Mouse (Mus musculus): ENCODE data around the gene Zbtb25. TPM values are rescaled to one million over a fixed set of nuclear protein-coding genes. Genes with fewer than 3 reads are reported as not detected.

The Zbtb25 gene
- total RNA-seq (2022) = 10 to 100 TPM; 19.4 to 22.5 (median 19.9) TPM

DNA sequence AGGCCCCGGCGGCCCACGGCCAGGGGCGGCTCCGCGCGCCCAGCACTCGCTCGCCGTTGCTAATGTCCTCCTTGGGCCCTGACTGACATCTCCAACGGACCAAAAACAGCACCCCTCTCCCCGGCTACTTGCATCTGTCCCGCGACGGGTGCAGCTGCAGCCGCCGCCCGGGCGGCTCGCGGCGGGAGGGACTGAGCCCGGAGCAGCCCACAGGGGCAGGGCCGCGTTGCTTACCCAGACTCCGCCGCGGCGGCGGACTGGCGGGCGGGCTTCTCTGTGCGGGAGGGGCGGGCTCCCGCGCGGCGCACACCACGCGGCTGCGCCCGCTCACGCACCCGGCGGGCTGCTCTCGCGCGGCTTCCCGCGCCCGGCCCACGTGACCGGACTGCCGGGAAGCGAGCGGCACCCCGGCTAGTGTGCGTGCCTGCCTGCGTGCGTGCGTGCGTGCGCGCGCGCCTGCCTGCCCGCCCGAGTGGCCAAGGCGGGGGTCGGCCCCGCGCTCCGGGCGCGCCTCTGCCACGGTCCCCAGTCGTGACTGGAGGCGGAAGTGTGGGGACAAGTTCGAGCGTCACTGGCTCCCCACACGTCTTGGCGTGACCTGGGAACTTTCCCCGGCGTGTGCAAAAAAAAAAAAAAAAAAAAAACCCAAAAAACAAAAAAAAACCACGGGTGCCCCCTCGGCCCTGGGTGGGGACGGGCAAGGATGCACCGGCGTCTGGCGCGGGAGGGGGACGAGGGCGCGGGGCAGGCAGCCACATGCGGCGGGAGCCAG lies at the start of gene Zbtb25:
TSS of gene Zbtb25 (minus strand) at position 397 of the 772 bp plus-strand sequence.
- peak; percentile 83 to 85 for DNase-seq (ENCODE audit: low spot score in 2 of 2)

DNA sequence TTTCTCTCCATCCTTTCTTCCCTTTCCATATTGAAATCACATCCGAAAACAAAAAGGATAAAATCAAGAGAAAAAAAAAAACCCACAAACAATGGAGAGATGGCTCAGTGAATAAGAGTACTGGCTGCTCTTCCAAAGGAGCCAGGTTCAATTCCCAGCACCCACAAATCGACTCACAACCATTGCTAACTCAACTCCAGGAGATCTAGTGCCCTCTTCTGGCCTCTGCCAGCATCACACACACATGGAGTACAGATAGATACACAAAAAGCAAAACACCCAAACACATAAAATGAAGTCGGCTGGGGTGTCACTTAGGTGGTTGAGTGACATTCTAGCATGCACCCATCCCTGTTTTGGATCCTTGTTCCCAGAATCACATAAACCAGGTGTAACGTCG lies 48.9 kb upstream of the Zbtb25 start:
- no peak for DNase-seq (ENCODE audit: low spot score in 2 of 2)

DNA sequence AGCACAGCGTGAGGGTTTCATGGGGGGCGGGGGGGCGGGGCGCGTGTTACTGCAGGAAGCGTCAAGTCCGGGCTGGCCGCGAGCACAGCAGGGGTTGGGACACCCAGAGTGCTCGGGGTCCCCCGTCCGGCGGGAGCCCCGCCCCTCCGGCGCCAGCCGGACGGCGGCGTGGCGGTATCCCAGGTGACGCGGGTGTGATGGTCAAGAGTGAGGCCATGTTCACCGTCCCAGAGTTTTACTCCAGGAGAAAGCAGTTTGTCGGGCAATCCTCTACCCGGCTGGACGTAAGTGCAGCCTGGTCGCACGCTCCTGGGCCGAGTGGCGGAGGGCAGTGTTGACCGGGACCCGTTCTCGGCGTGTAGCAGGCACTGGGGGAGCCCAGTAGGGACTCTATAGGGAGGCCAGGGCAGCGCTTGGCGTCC lies 48.0 kb upstream of the Zbtb25 start, which contains the start of gene Ppp1r36:
TSS of gene Ppp1r36 (plus strand) at position 106 of the 422 bp plus-strand sequence.
- DNase-seq (ENCODE audit: low spot score in 2 of 2) = no peak

DNA sequence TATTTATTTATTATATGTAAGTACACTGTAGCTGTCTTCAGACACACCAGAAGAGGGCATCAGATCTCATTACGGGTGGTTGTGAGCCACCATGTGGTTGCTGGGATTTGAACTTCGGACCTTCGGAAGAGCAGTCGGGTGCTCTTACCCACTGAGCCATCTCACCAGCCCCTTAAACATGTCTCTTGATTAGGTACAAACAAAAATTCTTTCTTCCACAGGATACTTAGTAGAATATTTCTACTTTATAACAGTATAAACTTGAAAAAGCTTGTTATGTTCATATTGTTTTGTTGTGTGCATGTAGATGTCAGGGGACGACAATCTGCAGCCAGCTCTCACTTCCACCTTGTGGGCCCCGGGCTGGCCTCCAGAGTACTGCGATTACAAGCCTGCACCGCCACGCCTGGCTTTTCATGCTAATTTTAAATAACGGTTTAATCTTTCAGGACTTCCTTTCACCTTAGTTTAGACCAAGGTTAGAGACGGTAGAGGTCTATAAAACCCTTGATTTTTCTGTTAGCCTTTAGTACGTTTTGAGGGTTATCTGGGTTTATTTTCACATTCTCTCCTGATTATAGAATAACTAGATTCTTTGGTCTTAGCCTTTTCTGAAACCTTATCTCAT lies 46.1 kb upstream of the Zbtb25 start:
- no peak for DNase-seq (ENCODE audit: low spot score in 2 of 2)

DNA sequence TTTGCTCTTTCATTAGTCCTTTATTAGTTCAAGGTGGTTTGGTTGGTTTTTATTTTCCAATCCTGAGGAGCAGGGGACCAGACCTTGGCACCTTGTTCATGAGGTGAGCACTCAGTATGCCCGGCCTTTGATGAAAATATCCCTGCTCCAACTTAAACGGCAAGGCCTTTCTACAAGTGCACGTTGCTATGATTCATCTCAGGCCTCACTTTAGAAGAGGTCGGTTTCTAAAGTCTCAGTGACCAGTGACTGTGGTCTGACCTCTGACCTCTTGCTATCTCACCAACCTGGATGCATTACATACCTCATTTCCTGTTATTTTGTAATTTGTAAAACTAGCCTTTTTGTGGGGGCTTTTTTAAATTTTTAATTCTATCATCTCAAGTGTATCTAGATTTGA lies 39.8 kb upstream of the Zbtb25 start:
- DNase-seq (ENCODE audit: low spot score in 2 of 2) = no peak

DNA sequence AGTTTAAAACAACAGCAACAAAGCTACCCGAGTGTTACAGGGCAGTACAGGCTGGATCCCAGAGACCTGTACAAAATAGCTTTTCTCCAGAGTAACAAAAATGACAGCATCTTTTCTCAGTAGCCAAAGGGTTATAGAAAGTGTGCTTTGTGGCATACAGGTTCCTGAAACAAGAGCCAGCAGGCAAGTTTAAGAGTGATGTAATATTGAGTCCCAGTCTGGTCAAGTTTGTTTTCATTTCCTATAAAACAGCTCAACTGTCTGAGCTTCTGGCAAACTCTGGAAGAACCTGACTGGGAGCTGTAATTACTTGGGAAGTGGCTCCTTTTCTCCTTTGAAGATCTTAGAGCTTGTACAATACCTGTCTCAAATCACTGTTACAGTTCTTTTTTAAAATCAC lies 37.8 kb upstream of the Zbtb25 start:
- no peak for DNase-seq (ENCODE audit: low spot score in 2 of 2)

DNA sequence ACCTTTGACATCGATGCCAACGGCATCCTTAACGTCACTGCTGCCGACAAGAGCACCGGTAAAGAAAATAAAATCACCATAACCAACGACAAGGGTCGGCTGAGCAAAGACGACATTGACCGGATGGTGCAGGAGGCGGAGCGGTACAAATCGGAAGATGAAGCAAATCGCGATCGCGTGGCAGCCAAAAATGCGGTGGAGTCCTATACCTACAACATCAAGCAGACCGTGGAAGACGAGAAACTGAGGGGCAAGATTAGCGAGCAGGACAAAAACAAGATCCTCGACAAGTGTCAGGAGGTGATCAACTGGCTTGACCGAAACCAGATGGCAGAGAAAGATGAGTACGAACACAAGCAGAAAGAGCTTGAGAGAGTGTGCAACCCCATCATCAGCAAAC lies 36.6 kb upstream of the Zbtb25 start:
- no peak for DNase-seq (ENCODE audit: low spot score in 2 of 2)

DNA sequence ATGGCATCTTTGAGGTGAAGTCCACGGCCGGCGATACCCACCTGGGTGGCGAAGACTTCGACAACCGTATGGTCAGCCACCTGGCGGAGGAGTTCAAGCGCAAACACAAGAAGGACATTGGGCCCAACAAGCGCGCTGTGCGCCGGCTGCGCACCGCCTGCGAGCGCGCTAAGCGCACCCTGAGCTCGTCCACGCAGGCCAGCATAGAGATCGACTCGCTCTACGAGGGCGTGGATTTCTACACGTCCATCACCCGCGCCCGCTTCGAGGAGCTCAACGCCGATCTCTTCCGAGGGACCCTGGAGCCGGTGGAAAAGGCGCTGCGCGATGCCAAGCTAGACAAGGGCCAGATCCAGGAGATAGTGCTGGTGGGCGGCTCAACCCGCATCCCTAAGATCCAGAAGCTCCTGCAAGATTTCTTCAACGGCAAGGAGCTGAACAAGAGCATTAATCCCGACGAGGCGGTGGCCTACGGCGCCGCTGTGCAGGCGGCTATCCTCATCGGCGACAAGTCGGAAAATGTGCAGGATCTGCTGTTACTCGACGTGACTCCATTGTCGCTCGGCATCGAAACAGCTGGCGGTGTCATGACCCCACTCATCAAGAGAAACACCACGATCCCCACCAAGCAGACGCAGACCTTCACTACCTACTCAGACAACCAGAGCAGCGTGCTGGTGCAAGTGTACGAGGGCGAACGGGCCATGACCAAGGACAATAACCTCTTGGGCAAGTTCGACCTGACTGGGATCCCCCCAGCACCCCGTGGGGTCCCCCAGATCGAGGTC lies 36.0 kb upstream of the Zbtb25 start:
- peak; percentile 21 to 36 for DNase-seq (ENCODE audit: low spot score in 2 of 2)

DNA sequence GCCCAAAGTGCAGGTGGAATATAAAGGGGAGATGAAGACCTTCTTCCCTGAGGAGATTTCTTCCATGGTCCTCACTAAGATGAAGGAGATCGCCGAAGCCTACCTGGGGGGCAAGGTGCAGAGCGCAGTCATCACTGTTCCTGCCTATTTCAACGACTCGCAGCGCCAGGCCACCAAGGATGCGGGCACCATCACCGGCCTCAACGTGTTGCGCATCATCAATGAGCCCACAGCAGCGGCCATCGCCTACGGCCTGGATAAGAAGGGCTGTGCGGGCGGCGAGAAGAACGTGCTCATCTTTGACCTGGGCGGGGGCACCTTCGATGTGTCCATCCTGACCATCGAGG lies 35.4 kb upstream of the Zbtb25 start:
- DNase-seq (ENCODE audit: low spot score in 2 of 2) = peak in 1 of 2 experiments; percentile 38

DNA sequence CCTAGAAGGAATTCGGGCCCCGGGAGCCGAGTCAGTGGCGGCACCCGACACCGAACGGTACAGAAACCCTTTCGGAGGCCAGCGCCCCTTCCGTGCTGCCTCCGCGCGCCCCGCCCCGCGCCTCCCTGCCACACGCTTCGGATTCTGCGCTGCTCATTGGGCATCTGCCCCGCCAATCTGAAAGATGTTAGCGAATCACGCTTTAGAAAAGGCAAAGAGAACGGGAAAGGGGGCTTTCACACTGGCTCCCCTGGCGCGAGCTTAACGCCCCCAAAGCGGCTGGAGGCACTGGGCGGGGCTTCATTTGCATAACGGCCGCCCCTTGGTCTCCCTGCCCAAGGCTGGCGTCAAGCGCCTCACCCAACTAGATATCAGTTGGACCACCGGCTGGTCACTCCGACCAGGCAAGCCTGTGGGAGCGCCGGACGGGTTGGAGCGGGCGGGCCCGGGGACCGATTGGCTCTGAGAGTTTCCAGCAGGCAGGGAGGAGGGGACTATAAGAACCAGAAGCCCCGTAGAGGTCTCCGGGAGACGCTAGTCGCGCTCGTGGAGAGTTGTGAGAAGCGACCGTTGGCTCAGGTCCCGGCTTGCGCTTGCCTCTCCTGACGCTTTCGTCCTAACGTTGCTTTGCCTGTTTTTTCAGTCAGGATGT lies 34.6 kb upstream of the Zbtb25 start, which contains the start of gene Hspa2:
TSS of gene Hspa2 (plus strand) at position 291 of the 652 bp plus-strand sequence.
- DNase-seq (ENCODE audit: low spot score in 2 of 2) = peak; percentile 99 to 100

DNA sequence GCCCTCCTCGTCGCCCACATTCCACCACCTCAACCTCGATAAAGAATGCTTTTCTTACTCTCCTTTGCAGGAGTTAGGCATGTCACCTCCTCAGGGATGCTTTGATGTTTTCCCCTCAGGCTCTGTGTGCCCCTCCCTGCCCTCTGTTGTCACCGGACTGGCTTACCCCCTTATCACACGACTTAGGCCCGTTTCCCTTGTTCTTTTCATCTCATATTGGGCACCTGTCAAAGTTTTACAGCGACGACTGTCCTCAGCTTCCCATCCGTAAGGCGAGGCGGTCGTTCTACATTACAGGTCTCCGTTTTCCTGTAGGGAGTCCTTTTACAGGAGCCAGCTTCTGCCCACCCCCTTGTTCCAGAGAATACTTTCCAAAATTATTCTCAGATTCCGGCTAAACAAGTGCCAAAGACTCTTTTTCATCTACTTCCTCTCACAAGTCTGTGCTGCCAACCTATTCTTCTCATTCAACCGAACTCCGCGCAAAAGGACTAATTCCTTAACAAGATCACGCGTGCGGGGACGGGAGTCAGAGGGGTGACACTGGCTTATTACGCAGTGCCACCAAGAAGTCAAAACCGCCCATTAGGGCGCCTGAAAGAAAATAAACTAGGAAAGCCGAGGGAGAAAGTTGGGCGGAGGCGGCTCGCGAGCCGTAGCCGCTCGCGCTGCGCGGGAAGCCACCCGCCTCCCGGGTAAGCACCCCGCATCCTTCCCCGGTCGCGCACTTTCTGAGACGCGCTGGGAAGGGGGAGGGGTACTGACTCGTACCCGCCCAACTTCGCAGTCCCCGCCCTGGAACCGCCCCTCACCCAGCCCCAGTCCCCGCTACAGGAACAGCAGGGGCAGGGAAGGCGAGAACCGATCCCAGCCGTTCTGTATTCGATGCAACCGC lies 33.8 kb upstream of the Zbtb25 start:
- no peak for DNase-seq (ENCODE audit: low spot score in 2 of 2)

DNA sequence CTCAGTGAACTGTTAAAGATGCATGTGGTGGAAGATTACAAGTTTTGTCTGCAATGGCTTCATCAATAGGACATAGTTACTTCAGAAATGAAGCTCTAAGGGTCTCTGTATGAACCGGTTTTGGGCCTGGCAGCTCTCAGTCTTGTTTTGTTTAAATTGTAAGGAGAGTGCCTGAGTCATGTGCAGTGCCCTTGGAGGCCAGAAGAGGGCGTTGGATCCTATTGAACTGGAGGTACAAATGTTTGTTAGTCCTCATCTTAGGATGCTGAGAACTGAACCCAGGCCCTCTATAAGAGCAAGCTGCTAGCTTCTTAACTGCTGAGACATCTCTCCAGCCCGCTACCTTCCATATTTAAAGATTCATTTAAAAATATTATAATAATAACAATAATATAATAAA lies 32.3 kb upstream of the Zbtb25 start:
- no peak for DNase-seq (ENCODE audit: low spot score in 2 of 2)

DNA sequence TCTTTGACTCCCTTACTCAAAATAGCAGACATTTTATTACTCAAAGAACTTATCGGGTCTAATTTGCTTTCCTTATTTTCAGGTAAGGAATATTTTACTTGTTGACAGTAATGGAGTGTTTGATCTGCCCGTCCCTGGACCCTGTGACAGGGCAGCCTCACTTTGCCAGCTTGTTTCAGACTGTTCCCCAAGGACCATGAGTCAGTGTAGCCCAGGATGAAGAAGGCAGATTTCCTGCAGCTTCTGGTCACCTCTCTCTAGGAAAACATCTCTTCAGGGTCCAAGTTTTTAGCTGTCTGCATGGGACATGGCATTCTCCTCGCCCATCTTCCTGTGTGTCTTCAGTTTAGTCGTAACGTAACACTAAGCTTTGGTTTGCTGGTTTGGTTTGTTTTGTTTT lies 27.9 kb upstream of the Zbtb25 start:
- no peak for DNase-seq (ENCODE audit: low spot score in 2 of 2)

DNA sequence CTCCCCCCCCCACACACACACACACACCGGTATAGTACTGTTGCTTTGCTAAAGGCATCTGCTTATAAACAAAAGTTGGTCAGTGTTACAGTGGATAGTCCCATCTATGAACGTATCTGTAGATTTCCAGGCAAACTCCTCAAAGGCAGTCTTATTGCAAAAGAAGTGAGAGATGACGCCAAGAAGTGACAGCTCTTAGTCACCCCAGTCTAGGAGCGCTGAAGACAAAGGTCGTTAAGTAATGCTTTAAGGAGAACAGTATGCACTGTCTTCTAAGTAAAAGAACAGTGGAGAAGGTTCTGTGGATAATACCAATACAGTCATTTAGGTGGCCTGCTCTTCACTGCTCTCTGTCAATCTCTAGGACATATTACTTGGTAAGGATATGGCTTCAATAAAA lies 23.6 kb upstream of the Zbtb25 start:
- no peak for DNase-seq (ENCODE audit: low spot score in 2 of 2)

DNA sequence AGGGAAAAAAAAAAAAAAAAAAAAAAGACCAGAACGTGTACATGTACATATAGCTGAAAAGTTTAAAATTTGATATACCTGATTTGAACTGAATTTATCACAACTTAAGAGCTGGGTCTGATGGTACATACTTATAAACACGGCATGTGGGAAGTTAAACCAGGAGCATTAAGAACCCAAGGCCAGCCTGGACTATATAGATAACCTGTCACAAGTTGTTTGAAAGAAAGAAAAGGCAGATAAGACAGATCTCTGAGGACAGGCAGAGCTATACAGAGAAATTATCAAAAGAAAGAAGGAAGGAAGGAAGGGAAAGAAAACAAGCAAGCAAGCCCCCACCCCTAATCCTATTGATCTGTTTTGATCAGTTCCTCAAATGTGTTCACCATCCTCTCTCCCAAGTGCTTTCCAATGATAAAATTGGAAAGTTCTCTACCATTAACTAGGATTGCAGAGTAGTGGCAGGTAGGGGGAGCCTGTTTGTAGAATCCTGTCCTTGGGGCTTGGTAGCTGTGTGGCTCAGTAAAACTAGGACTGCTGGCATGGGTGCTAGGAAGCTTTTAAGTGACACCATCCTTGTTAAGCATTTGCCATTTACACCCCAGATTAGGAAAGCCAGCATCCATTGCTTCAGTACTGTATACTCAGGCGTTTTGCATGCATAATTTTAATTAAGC lies 22.3 kb upstream of the Zbtb25 start:
- DNase-seq (ENCODE audit: low spot score in 2 of 2) = no peak

DNA sequence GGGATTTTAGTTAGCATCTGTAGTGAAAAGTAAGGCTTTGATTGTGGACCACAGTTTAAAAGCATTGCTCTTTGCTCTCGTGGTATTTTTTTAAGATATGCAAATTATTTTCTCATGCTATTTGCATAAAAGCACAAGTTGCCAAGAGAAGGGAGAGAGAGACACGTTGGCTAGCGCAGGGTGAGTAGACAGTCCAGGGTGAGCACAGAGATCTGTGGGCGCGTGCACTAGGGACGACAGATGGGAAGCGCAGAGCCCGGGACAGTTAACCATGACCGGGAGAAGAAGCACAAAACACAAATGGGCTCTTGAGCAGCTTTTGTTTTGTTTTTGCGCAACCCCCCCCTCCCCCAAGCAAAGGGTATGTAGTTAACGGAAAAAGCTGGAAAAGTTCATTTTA lies 19.4 kb upstream of the Zbtb25 start:
- no peak for DNase-seq (ENCODE audit: low spot score in 2 of 2)

DNA sequence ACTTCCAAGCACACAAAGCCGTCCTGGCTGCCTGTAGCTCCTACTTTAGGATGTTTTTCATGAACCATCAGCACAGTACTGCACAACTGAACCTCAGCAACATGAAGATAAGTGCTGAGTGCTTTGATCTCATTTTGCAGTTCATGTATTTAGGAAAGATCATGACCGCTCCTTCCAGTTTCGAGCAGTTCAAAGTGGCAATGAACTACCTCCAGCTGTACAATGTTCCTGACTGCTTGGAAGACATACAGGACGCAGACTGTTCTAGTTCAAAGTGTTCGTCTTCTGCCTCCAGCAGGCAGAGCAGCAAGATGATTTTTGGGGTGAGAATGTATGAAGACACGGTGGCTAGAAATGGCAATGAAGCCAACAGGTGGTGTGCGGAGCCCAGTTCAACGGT lies 15.9 kb upstream of the Zbtb25 start:
- DNase-seq (ENCODE audit: low spot score in 2 of 2) = no peak

DNA sequence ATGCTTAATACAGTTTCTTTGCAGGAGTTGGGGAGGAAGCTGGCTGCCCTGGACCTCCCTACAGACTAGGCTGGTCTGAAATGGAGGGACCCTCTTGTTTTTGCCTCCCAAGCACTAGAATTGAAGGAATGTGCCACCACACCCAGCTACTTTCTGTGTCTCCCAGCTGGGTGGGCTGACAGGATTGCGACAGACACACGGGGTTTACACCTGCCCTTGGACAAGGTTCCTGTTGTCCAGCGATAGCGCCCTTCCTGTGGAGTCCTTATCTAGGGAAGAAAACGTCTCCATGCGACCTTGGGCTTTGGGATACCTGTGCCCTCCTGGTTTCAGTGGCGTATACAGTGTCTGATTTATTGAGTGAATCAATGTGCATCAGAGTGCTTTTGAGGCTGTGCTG lies 10.7 kb upstream of the Zbtb25 start:
- no peak for DNase-seq (ENCODE audit: low spot score in 2 of 2)

DNA sequence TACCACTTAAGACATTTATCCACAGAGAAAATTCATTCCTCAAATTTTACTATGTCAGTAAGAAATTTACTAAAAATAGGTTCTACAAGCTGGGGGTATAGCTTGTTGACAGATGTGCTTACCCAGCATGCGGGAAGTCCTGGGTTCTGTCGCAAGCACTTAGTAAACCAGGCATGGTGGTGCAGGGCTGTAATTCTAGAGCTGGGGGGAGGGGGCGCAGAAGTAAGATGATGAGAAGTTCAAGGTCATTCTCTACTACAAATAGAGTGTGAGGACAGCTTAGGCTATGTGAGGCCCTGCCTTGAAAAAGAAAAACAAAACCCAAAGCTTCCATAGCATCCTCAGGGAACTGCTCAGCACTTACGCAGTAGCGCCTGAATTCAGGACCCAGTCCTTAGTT lies 9.2 kb upstream of the Zbtb25 start:
- DNase-seq (ENCODE audit: low spot score in 2 of 2) = no peak

DNA sequence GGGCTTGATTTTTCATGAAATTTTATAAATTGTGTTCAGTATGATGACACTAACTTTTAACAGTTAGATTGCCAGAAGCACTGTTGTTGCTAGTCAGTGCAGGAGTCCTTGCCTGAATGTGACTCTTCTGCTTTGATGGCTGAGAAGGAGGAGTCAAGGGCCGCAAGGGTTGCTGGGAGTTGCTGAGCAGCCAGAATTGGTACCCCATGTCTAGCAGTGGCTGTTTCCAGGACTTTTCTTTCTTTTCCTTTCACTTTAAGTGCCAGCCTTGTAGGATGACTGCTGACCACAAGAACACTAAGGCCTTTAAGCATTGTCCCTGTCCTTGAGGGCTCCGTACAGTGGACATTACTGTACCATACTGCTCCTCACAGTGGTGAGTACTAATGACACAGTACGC lies 8.3 kb upstream of the Zbtb25 start:
- DNase-seq (ENCODE audit: low spot score in 2 of 2) = no peak

All from layer of hippocampus, adult 8-10 months (tissue).